ENCODE assay signal across 12 mouse cellular contexts in genomic region chr10:71119120-71119847, GRCm38 (mm10). TPM values are rescaled to one million over a fixed set of nuclear protein-coding genes. Genes with fewer than 3 reads are reported as not detected.
DNase-seq lines count a peak whose midpoint lies in the region; ATAC-seq and TF ChIP-seq lines count a peak whose summit lies in the region.
"Had no signal": no experiment of that assay in that cellular context is flagged by ENCODE, and none has a peak within 500 bp of the region (broad histone marks: within the 10 kb centered on the region; RNA-seq: fewer than 3 reads in every experiment).

No protein-coding gene starts in this region.

- DNase-seq in kidney, adult 9 months: no peak
- DNase-seq in heart, adult 9 months (ENCODE audit: low spot score in 2 of 2): peak; percentile 33 to 41
- DNase-seq in limb, embryonic 10.5 days (ENCODE audit: low spot score): peak; percentile 27
- DNase-seq in adrenal gland, postnatal 36 days: no peak
- DNase-seq in adrenal gland, postnatal 25 days: no peak
- DNase-seq: gastrocnemius, postnatal 25 days; right cerebral cortex, postnatal 25 days; thymus, postnatal 25 days had no signal

- no peaks in the 10 kb centered on the region for H3K9me3 ChIP-seq in kidney, embryonic 14.5 days (ENCODE audit: control insufficient read depth, low read length)
- no peaks in the 10 kb centered on the region for H3K9me3 ChIP-seq in limb, embryonic 10.5 days (replicated peaks)
- no peaks in the 10 kb centered on the region for H3K9me3 ChIP-seq in hindbrain, embryonic 12.5 days (replicated peaks)

- peak overlapping the region; percentile 49 for H3K27ac ChIP-seq in kidney, embryonic 14.5 days (ENCODE audit: low read depth, low read length)
- peak overlapping the region; percentile 62; the same call in 1 of the 2 replicates for H3K27ac ChIP-seq in limb, embryonic 10.5 days
- no peak overlapping the region for H3K27ac ChIP-seq in hindbrain, embryonic 12.5 days
- H3K27ac ChIP-seq: liver, embryonic 14.5 days had no signal

- H3K79me2 ChIP-seq in myocyte (ENCODE audit: control insufficient read depth, insufficient read depth): no peaks in the 10 kb centered on the region

- H3K4me1 ChIP-seq in kidney, embryonic 14.5 days (ENCODE audit: control insufficient read depth, insufficient read depth, low read length): peaks cover 23% of the 10 kb centered on the region
- H3K4me1 ChIP-seq in limb, embryonic 10.5 days: peaks cover 13% of the 10 kb centered on the region
- 0 out of 2 replicates have a peak, but pooled peaks cover 2% of the 10 kb centered on the region for H3K4me1 ChIP-seq in hindbrain, embryonic 12.5 days

- H3ac ChIP-seq in myocyte (ENCODE audit: control insufficient read depth, insufficient read length): no peak overlapping the region

- no peaks in the 10 kb centered on the region for H3K36me3 ChIP-seq in kidney, embryonic 14.5 days (ENCODE audit: control insufficient read depth, insufficient read depth, low read length)
- no peaks in the 10 kb centered on the region for H3K36me3 ChIP-seq in limb, embryonic 10.5 days
- no peaks in the 10 kb centered on the region for H3K36me3 ChIP-seq in myocyte (ENCODE audit: control insufficient read depth, insufficient read depth)
- H3K36me3 ChIP-seq in hindbrain, embryonic 12.5 days: no peaks in the 10 kb centered on the region

- H3K9ac ChIP-seq in kidney, embryonic 14.5 days (ENCODE audit: low read depth, low read length): no peak overlapping the region
- no peak overlapping the region for H3K9ac ChIP-seq in hindbrain, embryonic 12.5 days
- H3K9ac ChIP-seq: liver, embryonic 14.5 days had no signal

- no peak overlapping the region for H3K4me3 ChIP-seq in kidney, embryonic 14.5 days (ENCODE audit: low read length)
- H3K4me3 ChIP-seq in limb, embryonic 10.5 days: no peak overlapping the region
- no peak overlapping the region for H3K4me3 ChIP-seq in myocyte
- no peak overlapping the region for H3K4me3 ChIP-seq in hindbrain, embryonic 12.5 days

- H3K27me3 ChIP-seq in kidney, embryonic 14.5 days (ENCODE audit: control insufficient read depth, insufficient read depth, low read length): no peaks in the 10 kb centered on the region
- H3K27me3 ChIP-seq in limb, embryonic 10.5 days (ENCODE audit: low read depth, poor library complexity, severe bottlenecking): no peaks in the 10 kb centered on the region
- H3K27me3 ChIP-seq in myocyte (ENCODE audit: control insufficient read depth, insufficient read depth, insufficient read length): no peaks in the 10 kb centered on the region
- H3K27me3 ChIP-seq in hindbrain, embryonic 12.5 days: no peaks in the 10 kb centered on the region

- no peak overlapping the region for H3K4me2 ChIP-seq in kidney, embryonic 14.5 days (replicated peaks; ENCODE audit: low read depth, low read length)
- H3K4me2 ChIP-seq in myocyte (ENCODE audit: low read depth): peak overlapping the region; percentile 44
- no peak overlapping the region for H3K4me2 ChIP-seq in hindbrain, embryonic 12.5 days (replicated peaks)

- 50% methylated on average over 15 of the region's 15 CpGs for WGBS in kidney, embryonic 14.5 days
- WGBS in limb, embryonic 10.5 days: 81% methylated on average over 15 of the region's 15 CpGs
- 65% methylated on average over 15 of the region's 15 CpGs for WGBS in hindbrain, embryonic 12.5 days

- no peak for ATAC-seq in kidney, embryonic 14.5 days (ENCODE audit: low FRiP score, low TSS enrichment)
- no peak for ATAC-seq in hindbrain, embryonic 12.5 days (ENCODE audit: low FRiP score)

- TF ChIP-seq POLR2A in myocyte (IDR thresholded peaks at IDR 0.05; ENCODE audit: insufficient read length, low read depth): no peak

TF ChIP-seq in myocyte, 11 proteins besides CTCF, POLR2A, EP300 and RAD21:
- TF ChIP-seq TCF12 (IDR thresholded peaks at IDR 0.05; ENCODE audit: insufficient read depth, poor library complexity, severe bottlenecking) (no peak), TCF3 (IDR thresholded peaks at IDR 0.05; ENCODE audit: insufficient read length, low read depth) (no peak), MYOD1 (IDR thresholded peaks at IDR 0.05; ENCODE audit: control insufficient read depth in 1 of 3, insufficient read length in 2 of 3, low read depth in 2 of 3) (no peak), CEBPB (IDR thresholded peaks at IDR 0.05; ENCODE audit: insufficient read depth, poor library complexity, severe bottlenecking) (no peak), SRF (IDR thresholded peaks at IDR 0.05; ENCODE audit: control insufficient read depth, insufficient read length, low read depth) (no peak), MAX (IDR thresholded peaks at IDR 0.05; ENCODE audit: low read depth) (no peak), E2F4 (IDR thresholded peaks at IDR 0.05; ENCODE audit: insufficient read depth) (no peak), POLR2AphosphoS2 (IDR thresholded peaks at IDR 0.05; ENCODE audit: insufficient read length, low read depth) (no peak), MYOG (IDR thresholded peaks at IDR 0.05; ENCODE audit: control insufficient read depth in 1 of 3, insufficient read depth in 1 of 3, insufficient read length in 2 of 3, low read depth in 2 of 3) (no peak), USF1 (IDR thresholded peaks at IDR 0.05; ENCODE audit: low read depth) (no peak), REST (IDR thresholded peaks at IDR 0.05; ENCODE audit: insufficient read depth, insufficient read length) (no peak)

RNA-seq across cellular contexts. Expression of gene Bicc1, which starts 40.2 kb away (rescaled TPM):
- 27.7 and 40.7 TPM in 2 replicates for polyA plus RNA-seq in kidney, embryonic 14.5 days (2014; fragmentation: Nextera tagmentation; extraction: Ambion mirVana)
- 3.0 and 4.5 TPM in 2 replicates for polyA plus RNA-seq in limb, embryonic 10.5 days (2016; fragmentation: Nextera tagmentation; extraction: Ambion mirVana)
- polyA plus RNA-seq in myocyte (2012; fragmentation: generic; extraction: Trizol): 4.6 TPM
- 10 to 100 TPM; 14.0 to 18.0 TPM for total RNA-seq in adrenal gland, postnatal 36 days (2021)
- polyA plus RNA-seq in hindbrain, embryonic 12.5 days (2016; fragmentation: Nextera tagmentation; extraction: Ambion mirVana): 13.7 and 17.2 TPM in 2 replicates
- 13.1 and 14.0 TPM in 2 replicates for total RNA-seq in adrenal gland, postnatal 25 days (2021)

Comparison
In these comparisons a context has a peak if more than half of its experiments do, and no peak if none do; other contexts are left out.
1. DNase-seq: peak in heart, adult 9 months (2 of 2) and limb, embryonic 10.5 days (single experiment); none in kidney, adult 9 months (single experiment), adrenal gland, postnatal 36 days (0 of 2) and adrenal gland, postnatal 25 days (single experiment).